Mouse (Mus musculus) testis, adult 2 months (tissue): Measurements from ENCODE around the gene Tmem42.

ENCODE experiments used
- CTCF ChIP-seq: fragments of 200-500 bp; IDR thresholded peaks from 2 replicates; pipeline ENCODE4 v1.5.1; 2012; ENCODE audit warnings: low read depth, mild to moderate bottlenecking, inconsistent platforms, low read length, moderate library complexity; ENCODE audit not compliant: control insufficient read depth, insufficient read depth, insufficient replicate concordance
- POLR2A ChIP-seq: fragments of 200-500 bp; IDR thresholded peaks from 2 replicates; pipeline ENCODE4 v1.6.1; 2012; ENCODE audit warnings: low read depth, mild to moderate bottlenecking, inconsistent platforms, low read length, moderate library complexity; ENCODE audit not compliant: control insufficient read depth

DNA sequence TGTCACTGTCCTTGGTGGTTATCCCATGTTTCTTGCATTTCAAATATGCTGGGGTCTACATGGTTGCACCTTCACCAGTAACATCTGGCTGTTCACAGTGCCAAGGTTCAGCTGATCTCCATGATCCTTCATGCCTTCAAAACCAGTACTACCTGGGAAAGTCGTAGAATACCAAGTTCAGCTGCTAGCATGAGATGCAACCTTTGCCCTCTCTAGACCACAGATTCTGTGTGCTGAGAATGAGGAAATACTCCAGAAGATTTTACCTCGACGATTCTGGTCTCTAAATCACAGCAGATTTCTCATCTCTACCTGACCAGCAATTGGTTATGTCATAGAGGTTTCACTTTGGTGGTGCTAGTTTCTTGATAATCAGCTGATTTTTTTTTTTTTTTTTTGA, 39.0 kb downstream of the Tmem42 start:
- TF ChIP-seq CTCF: no peak
- TF ChIP-seq POLR2A: no peak
